Mouse (Mus musculus) urinary bladder, postnatal 14 days (tissue): ENCODE data around the gene Gstt4.
"Not testable (repeated sequence)": the region's sequence is repeated elsewhere in the genome, so short reads cannot be mapped to it uniquely, and the experiment has no call there.

Experiments
- DNase-seq: peaks from one replicate; pipeline ENCODE4 v3.0.0; 2021; ENCODE audit warnings: low spot score

The Gstt4 gene

GRCm38 (mm10) chr10:75822443-75822842 lies at the start of gene Gstt4:
Gstt4 (minus strand) TSS chr10:75822543.
- DNase-seq: no peak

- DNase-seq: no peak
Measured at GRCm38 (mm10) chr10:75861587-75861986, 39.2 kb upstream of the Gstt4 start.

GRCm38 (mm10) chr10:75860746-75861145 lies 38.4 kb upstream of the Gstt4 start:
- no peak for DNase-seq

GRCm38 (mm10) chr10:75859786-75860470 lies 37.6 kb upstream of the Gstt4 start, which contains the start of gene Mif:
Mif (minus strand) TSS chr10:75860240.
- DNase-seq: peak; percentile 89

- no peak for DNase-seq
Measured at GRCm38 (mm10) chr10:75859107-75859746, 36.9 kb upstream of the Gstt4 start.

GRCm38 (mm10) chr10:75857598-75857997 lies 35.3 kb upstream of the Gstt4 start:
- DNase-seq: no peak

GRCm38 (mm10) chr10:75856976-75857375 lies 34.6 kb upstream of the Gstt4 start:
- DNase-seq: no peak

GRCm38 (mm10) chr10:75856155-75856907 lies 34.0 kb upstream of the Gstt4 start:
- DNase-seq: no peak

- no peak for DNase-seq
Measured at GRCm38 (mm10) chr10:75855416-75855981, 33.2 kb upstream of the Gstt4 start.

GRCm38 (mm10) chr10:75854791-75855190 lies 32.4 kb upstream of the Gstt4 start:
- DNase-seq: no peak

GRCm38 (mm10) chr10:75854096-75854495 lies 31.8 kb upstream of the Gstt4 start:
- no peak for DNase-seq

- DNase-seq: peak; percentile 88
Measured at GRCm38 (mm10) chr10:75853452-75853851, 31.1 kb upstream of the Gstt4 start.

GRCm38 (mm10) chr10:75852539-75853125 lies 30.3 kb upstream of the Gstt4 start:
- DNase-seq: no peak

GRCm38 (mm10) chr10:75851681-75852080 lies 29.3 kb upstream of the Gstt4 start:
- no peak for DNase-seq

GRCm38 (mm10) chr10:75851076-75851475 lies 28.7 kb upstream of the Gstt4 start:
- DNase-seq: no peak

GRCm38 (mm10) chr10:75848382-75848781 lies 26.0 kb upstream of the Gstt4 start:
- DNase-seq: no peak

GRCm38 (mm10) chr10:75845306-75845930 lies 23.1 kb upstream of the Gstt4 start:
- no peak for DNase-seq

GRCm38 (mm10) chr10:75844800-75845199 lies 22.5 kb upstream of the Gstt4 start:
- no peak for DNase-seq

- DNase-seq: not testable (repeated sequence)
Measured at GRCm38 (mm10) chr10:75843898-75844297, 21.6 kb upstream of the Gstt4 start.

- no peak for DNase-seq
Measured at GRCm38 (mm10) chr10:75839092-75839491, 16.7 kb upstream of the Gstt4 start.

GRCm38 (mm10) chr10:75837248-75837759 lies 15.0 kb upstream of the Gstt4 start, which contains the start of gene Gstt2:
Gstt2 (minus strand) TSS chr10:75837424.
- peak; percentile 92 for DNase-seq
